Mouse (Mus musculus) embryonic fibroblast, embryonic 13.5 days (primary cell): ENCODE measurements around the gene Ubash3b. TPM values are rescaled to one million over a fixed set of nuclear protein-coding genes. Genes with fewer than 3 reads are reported as not detected.

ENCODE experiments used
- H3K27ac ChIP-seq: 2 replicates; pipeline ENCODE4 v1.5.1; 2012; ENCODE audit warnings: low read length, control low read depth, inconsistent platforms; ENCODE audit not compliant: insufficient read depth
- H3K4me1 ChIP-seq: 2 replicates; pipeline ENCODE4 v1.6.1; 2011; ENCODE audit warnings: low read length; ENCODE audit not compliant: control insufficient read depth, insufficient read depth
- H3K4me3 ChIP-seq: 2 replicates; pipeline ENCODE4 v1.5.1; 2011; ENCODE audit warnings: mild to moderate bottlenecking, control low read depth, low read length; ENCODE audit not compliant: insufficient read depth
- CTCF ChIP-seq: IDR thresholded peaks from 2 replicates; pipeline ENCODE4 v1.5.1; 2011; ENCODE audit warnings: mild to moderate bottlenecking, control low read depth, low read length, moderate library complexity, borderline replicate concordance; ENCODE audit not compliant: insufficient read depth
- POLR2A ChIP-seq: IDR thresholded peaks from 2 replicates; pipeline ENCODE4 v1.6.1; 2011; ENCODE audit warnings: low read depth, mild to moderate bottlenecking, control low read depth, low read length, moderate library complexity
- polyA plus RNA-seq: library from polyadenylated mRNA; stranded (reverse); fragments of >200 nt; gene quantifications from 2 replicates; pipeline ENCODE4 v1.2.4, GENCODE M21; 2011; ENCODE audit warnings: low read depth; ENCODE audit not compliant: missing spikeins, insufficient read length

Ubash3b gene
- polyA plus RNA-seq, 1 experiment = 4.2 TPM

DNA sequence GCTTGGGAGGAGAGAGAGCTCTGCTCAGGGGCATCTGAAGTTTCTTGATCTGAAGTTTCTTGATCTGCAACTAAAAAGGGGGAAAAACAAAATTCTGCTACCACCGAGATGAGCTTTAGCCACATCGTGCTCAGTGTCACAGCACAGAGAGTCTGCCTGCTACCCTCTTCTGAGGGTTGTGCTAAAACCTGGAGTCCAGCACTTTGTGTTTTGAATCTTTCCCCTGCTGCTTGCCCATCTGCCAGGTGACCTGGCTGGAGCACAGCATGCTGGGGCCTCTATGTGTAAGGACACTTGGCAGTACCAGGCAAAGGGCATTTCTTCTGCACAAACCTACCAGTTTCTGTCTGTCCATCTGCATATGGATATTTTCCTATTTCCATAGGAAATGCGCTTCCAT lies 177.2 kb downstream of the Ubash3b start:
- Histone ChIP-seq H3K4me1 (no peaks in the 10 kb centered on the region), H3K27ac (no peak overlapping the region), H3K4me3 (no peak overlapping the region)
- no peak for TF ChIP-seq CTCF
- no peak for TF ChIP-seq POLR2A

DNA sequence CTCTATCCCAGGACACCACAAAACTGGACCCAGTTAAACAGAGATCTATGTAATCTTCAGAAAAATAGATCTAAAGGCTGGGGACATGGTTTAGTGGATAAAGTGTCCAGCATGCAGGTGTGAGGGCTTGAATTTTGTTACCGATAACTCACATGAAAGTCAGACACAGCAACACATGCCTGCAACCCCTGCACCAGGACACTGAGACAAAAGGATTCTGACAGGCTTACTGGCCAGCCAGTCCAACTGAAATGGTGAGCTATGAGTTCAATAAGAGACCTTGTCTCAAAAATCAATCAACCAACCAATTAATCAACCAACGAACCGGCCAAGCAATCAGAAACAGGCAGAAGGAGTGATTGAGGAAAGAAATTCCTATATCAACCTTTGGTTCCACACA lies 177.7 kb downstream of the Ubash3b start:
- Histone ChIP-seq H3K27ac (no peak overlapping the region), H3K4me3 (no peak overlapping the region)

DNA sequence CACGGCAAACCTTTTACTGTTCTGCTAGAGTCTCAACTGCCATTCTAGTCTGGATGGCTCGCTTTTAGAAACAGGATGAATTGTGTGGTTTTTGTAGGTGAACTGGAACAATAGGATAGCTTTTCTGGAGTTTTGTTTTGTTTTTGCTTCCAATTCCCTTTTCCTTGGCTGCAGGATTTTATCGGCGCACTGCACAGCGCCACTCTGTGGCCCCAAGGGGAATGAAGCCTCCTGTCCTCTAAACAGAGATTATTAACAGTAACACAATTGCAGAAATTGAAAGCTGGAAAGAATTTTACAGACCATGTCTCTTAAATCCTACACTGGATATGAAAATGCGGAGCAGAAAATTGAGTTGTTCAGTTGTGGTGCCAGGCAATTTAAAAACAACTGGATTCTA lies 179.0 kb downstream of the Ubash3b start:
- peak; percentile 31; the same call in 1 of the 2 replicates for TF ChIP-seq CTCF
- no peak for TF ChIP-seq POLR2A
- Histone ChIP-seq H3K27ac (no peak overlapping the region), H3K4me1 (no peaks in the 10 kb centered on the region), H3K4me3 (no peak overlapping the region)

More for the DNA sequence above, 177.7 kb downstream of the Ubash3b start:
- no peak for TF ChIP-seq POLR2A
- no peak for TF ChIP-seq CTCF
- H3K4me1 ChIP-seq = no peaks in the 10 kb centered on the region

DNA sequence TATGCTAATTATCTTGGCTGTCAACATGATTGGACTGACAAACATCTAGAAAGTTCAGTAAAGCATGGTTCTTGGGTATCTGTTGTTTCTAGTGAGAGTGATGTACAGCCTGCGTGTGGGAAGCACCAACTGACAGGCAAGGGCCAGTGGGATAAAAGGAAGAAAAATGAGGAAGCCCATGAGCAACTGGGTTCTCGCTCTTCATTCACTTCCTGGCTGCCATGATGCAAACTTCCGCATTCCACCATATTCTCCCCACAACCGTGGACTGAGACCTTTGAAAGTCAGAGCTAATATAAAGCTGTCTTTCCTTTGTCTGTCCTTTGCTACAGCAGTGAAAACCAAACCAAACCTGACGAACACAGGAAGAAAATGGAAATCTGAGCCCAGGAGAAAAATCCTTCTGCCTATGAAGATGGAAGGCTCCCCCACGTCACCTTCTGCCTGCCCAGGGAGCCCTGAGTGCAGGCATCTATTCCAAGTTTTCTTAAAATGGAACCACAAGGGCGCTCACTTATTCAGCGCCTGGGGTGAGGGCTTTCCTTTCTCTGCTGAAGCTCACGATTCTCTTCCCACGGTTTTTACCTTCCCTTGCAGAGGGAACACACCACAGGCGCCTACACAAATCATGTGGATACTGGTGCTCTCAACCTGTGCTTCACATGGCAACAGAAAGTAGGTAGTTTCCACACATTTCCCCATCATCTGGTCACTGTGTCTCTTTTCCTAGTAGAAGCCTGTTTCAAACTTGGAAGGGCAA lies 187.3 kb downstream of the Ubash3b start:
- Histone ChIP-seq H3K4me1 (no peaks in the 10 kb centered on the region), H3K27ac (no peak overlapping the region), H3K4me3 (no peak overlapping the region)
- TF ChIP-seq CTCF = no peak
- no peak for TF ChIP-seq POLR2A

DNA sequence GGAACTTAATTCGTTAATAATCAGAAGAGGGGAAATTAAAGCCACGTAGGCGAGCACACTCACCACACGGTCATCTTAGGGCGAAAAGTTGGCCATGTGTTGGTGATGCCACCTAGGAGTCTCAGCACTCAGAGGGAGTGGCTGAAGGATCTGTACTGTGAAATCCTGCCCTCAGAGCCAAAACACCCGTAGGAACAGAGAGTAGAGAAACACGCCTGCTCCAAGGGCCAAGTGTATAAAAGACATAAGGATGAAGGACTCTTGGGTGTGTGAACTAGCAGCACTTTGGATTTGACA lies 197.1 kb downstream of the Ubash3b start:
- Histone ChIP-seq H3K27ac (no peak overlapping the region), H3K4me1 (0 out of 2 replicates have a peak, but pooled peaks cover 2% of the 10 kb centered on the region), H3K4me3 (no peak overlapping the region; the same call in 1 of the 2 replicates)
- no peak for TF ChIP-seq POLR2A
- no peak for TF ChIP-seq CTCF

DNA sequence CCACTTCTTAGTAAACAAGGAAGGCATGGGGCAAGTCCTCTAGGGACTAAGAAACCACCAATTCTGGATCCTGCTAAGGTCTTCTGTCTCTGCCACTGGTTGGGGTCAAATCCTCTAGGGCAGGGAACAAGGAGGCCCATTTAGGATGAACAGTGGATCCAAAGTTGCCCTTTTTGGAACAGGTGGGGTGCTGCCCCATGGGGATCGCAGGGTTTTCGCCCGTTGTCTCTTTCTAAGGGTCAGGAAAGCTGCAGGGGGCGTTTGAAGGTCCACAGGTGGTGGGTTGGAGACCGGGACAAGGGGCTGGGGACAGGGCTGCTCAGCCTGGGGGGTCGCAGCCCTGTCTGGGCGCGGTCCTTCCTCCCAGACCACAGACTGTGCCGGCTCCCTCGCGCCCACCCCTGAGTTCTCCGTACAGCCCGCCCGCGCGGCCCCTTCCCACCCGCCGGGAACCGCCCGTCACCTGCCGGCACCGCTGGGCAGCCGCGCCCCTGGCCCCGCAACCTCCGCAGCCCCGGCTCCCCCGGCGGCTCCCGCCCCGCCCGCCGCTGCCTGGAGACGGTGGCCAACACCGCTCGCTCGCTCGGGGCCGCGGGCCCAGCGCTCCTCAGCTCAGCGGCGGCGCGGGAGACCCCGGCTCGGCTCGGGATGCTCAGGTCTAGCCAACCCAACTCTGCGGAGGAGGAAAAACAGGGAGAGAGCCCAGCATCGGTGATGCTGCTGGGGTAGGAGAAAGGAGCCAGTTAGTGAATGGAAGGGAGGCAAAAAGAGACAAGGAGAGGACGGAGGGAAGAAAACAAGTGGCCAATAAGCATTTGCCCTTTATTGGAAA lies 197.7 kb downstream of the Ubash3b start, which contains the start of gene Jhy:
Gene Jhy (minus strand): TSS at position 533 of the 832 bp plus-strand sequence.
- Histone ChIP-seq H3K4me3 (peak within 1 kb of the TSS; percentile 24), H3K27ac (no peak within 1 kb of the TSS), H3K4me1 (0 out of 2 replicates have a peak, but pooled peaks cover 2% of the 10 kb centered on the region)
- TF ChIP-seq POLR2A = no peak
- TF ChIP-seq CTCF = no peak

DNA sequence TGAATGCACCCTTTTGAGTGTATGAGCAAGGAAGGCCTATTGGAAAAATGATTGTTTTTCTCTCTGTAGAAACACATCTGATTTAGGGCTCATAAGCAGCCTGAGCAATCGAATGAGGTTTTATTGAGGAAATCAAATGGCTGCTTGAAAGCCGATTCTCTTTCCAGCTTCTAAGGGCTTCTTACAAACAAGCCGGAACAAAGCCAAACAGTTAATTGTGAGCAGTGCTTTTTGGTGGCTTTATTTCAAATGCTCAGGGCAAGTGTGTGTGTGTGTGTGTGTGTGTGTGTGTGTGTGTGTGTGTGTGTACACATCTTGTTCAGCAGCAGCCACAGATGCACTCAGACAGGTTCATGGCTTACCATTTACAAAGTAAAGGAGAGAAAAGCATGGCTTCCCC lies 200.1 kb downstream of the Ubash3b start:
- Histone ChIP-seq H3K4me1 (0 out of 2 replicates have a peak, but pooled peaks cover 2% of the 10 kb centered on the region), H3K27ac (no peak overlapping the region)
- no peak for TF ChIP-seq CTCF

More for the DNA sequence above, 200.1 kb downstream of the Ubash3b start:
- H3K4me3 ChIP-seq = no peak overlapping the region

Other genes starting within 250 kb of the Ubash3b start
- gene Jhy, start 197.6 kb downstream of the Ubash3b start, polyA plus RNA-seq = not detected in 2 replicates
- gene Crtam, start 157.1 kb downstream of the Ubash3b start, polyA plus RNA-seq = not detected in 2 replicates